Mouse (Mus musculus): ENCODE results near the gene Nav2. TPM values are rescaled to one million over a fixed set of nuclear protein-coding genes. Genes with fewer than 3 reads are reported as not detected.

Nav2 gene
- polyA plus RNA-seq, 1 experiment from 2014 or later = 6.0 TPM

- H3K4me1 ChIP-seq (replicated peaks; ENCODE audit: control insufficient read depth, insufficient read depth) = no peaks in the 10 kb centered on the region
- H3K27ac ChIP-seq (replicated peaks) = no peak overlapping the region
- H3K4me3 ChIP-seq (ENCODE audit: low read depth, low read length) = no peak overlapping the region
- WGBS = 57% methylated on average over 11 of the region's 11 CpGs
- TF ChIP-seq CTCF (IDR thresholded peaks at IDR 0.05; ENCODE audit: low read depth) = no peak
- no peak for TF ChIP-seq EP300 (optimal IDR thresholded peaks at IDR 0.05)
- no peak overlapping the region for H3K4me2 ChIP-seq (replicated peaks; ENCODE audit: low read depth)
- no peaks in the 10 kb centered on the region for H3K27me3 ChIP-seq (ENCODE audit: control insufficient read depth, insufficient read depth, low read length)
- peak; percentile 32 for DNase-seq (ENCODE audit: low spot score)
- H3K9me3 ChIP-seq (ENCODE audit: control insufficient read depth, low read length) = no peaks in the 10 kb centered on the region
- no peaks in the 10 kb centered on the region for H3K36me3 ChIP-seq (ENCODE audit: control insufficient read depth, insufficient read depth, low read length)
- peak; percentile 53; the same call in 1 of the 2 replicates for ATAC-seq (ENCODE audit: low FRiP score, low TSS enrichment)
- H3K9ac ChIP-seq (ENCODE audit: low read length) = no peak overlapping the region
Measured at GRCm38 (mm10) chr7:49351596-49352258, 443.2 kb downstream of the Nav2 start.

GRCm38 (mm10) chr7:49357441-49358165, 449.1 kb downstream of the Nav2 start:
- ATAC-seq (ENCODE audit: low FRiP score, low TSS enrichment) (no peak), DNase-seq (ENCODE audit: low spot score) (no peak)
- TF ChIP-seq CTCF (IDR thresholded peaks at IDR 0.05; ENCODE audit: low read depth) (no peak), EP300 (optimal IDR thresholded peaks at IDR 0.05) (no peak)
- WGBS = 84% methylated on average over 18 of the region's 18 CpGs
- Histone ChIP-seq H3K4me1 (replicated peaks; ENCODE audit: control insufficient read depth, insufficient read depth) (no peaks in the 10 kb centered on the region), H3K27ac (replicated peaks) (no peak overlapping the region), H3K4me2 (replicated peaks; ENCODE audit: low read depth) (no peak overlapping the region), H3K9me3 (ENCODE audit: control insufficient read depth, low read length) (no peaks in the 10 kb centered on the region), H3K27me3 (ENCODE audit: control insufficient read depth, insufficient read depth, low read length) (no peaks in the 10 kb centered on the region), H3K4me3 (ENCODE audit: low read depth, low read length) (no peak overlapping the region), H3K36me3 (ENCODE audit: control insufficient read depth, insufficient read depth, low read length) (no peaks in the 10 kb centered on the region), H3K9ac (ENCODE audit: low read length) (no peak overlapping the region)

- H3K4me2 ChIP-seq (replicated peaks; ENCODE audit: low read depth) = no peak overlapping the region
- no peak for ATAC-seq (ENCODE audit: low FRiP score, low TSS enrichment)
- no peak for TF ChIP-seq CTCF (IDR thresholded peaks at IDR 0.05; ENCODE audit: low read depth)
- no peak for TF ChIP-seq EP300 (optimal IDR thresholded peaks at IDR 0.05)
Measured at GRCm38 (mm10) chr7:49359120-49359519, 450.6 kb downstream of the Nav2 start.

GRCm38 (mm10) chr7:49360597-49360996, 452.1 kb downstream of the Nav2 start:
- WGBS = 78% methylated on average over 3 of the region's 3 CpGs
- no peaks in the 10 kb centered on the region for H3K9me3 ChIP-seq (ENCODE audit: control insufficient read depth, low read length)
- no peak overlapping the region for H3K9ac ChIP-seq (ENCODE audit: low read length)
- ATAC-seq (ENCODE audit: low FRiP score, low TSS enrichment) = no peak
- no peaks in the 10 kb centered on the region for H3K36me3 ChIP-seq (ENCODE audit: control insufficient read depth, insufficient read depth, low read length)
- H3K4me1 ChIP-seq (replicated peaks; ENCODE audit: control insufficient read depth, insufficient read depth) = no peaks in the 10 kb centered on the region
- no peak overlapping the region for H3K4me3 ChIP-seq (ENCODE audit: low read depth, low read length)
- H3K27me3 ChIP-seq (ENCODE audit: control insufficient read depth, insufficient read depth, low read length) = no peaks in the 10 kb centered on the region
- no peak for TF ChIP-seq EP300 (optimal IDR thresholded peaks at IDR 0.05)
- TF ChIP-seq CTCF (IDR thresholded peaks at IDR 0.05; ENCODE audit: low read depth) = no peak
- H3K4me2 ChIP-seq (replicated peaks; ENCODE audit: low read depth) = no peak overlapping the region
- no peak for DNase-seq (ENCODE audit: low spot score)
- no peak overlapping the region for H3K27ac ChIP-seq (replicated peaks)

More at GRCm38 (mm10) chr7:49359120-49359519, 450.6 kb downstream of the Nav2 start:
- DNase-seq (ENCODE audit: low spot score) = no peak
- Histone ChIP-seq H3K27me3 (ENCODE audit: control insufficient read depth, insufficient read depth, low read length) (no peaks in the 10 kb centered on the region), H3K4me1 (replicated peaks; ENCODE audit: control insufficient read depth, insufficient read depth) (no peaks in the 10 kb centered on the region), H3K27ac (replicated peaks) (no peak overlapping the region), H3K4me3 (ENCODE audit: low read depth, low read length) (no peak overlapping the region), H3K9ac (ENCODE audit: low read length) (no peak overlapping the region), H3K36me3 (ENCODE audit: control insufficient read depth, insufficient read depth, low read length) (no peaks in the 10 kb centered on the region), H3K9me3 (ENCODE audit: control insufficient read depth, low read length) (no peaks in the 10 kb centered on the region)
- WGBS = 83% methylated on average over 3 of the region's 3 CpGs

- no peak overlapping the region for H3K9ac ChIP-seq (ENCODE audit: low read length)
- no peaks in the 10 kb centered on the region for H3K27me3 ChIP-seq (ENCODE audit: control insufficient read depth, insufficient read depth, low read length)
- no peaks in the 10 kb centered on the region for H3K9me3 ChIP-seq (ENCODE audit: control insufficient read depth, low read length)
- ATAC-seq (ENCODE audit: low FRiP score, low TSS enrichment) (no peak), DNase-seq (ENCODE audit: low spot score) (no peak)
- H3K27ac ChIP-seq (replicated peaks) = no peak overlapping the region
- H3K36me3 ChIP-seq (ENCODE audit: control insufficient read depth, insufficient read depth, low read length) = no peaks in the 10 kb centered on the region
- no peak overlapping the region for H3K4me3 ChIP-seq (ENCODE audit: low read depth, low read length)
- no peaks in the 10 kb centered on the region for H3K4me1 ChIP-seq (replicated peaks; ENCODE audit: control insufficient read depth, insufficient read depth)
- TF ChIP-seq EP300 (optimal IDR thresholded peaks at IDR 0.05) = no peak
- TF ChIP-seq CTCF (IDR thresholded peaks at IDR 0.05; ENCODE audit: low read depth) = no peak
- 79% methylated on average over 9 of the region's 9 CpGs for WGBS
- no peak overlapping the region for H3K4me2 ChIP-seq (replicated peaks; ENCODE audit: low read depth)
Measured at GRCm38 (mm10) chr7:49361465-49362090, 453.1 kb downstream of the Nav2 start.
